Mouse (Mus musculus): ENCODE measurements around the gene Fgfr2. TPM values are rescaled to one million over a fixed set of nuclear protein-coding genes. Genes with fewer than 3 reads are reported as not detected.

The Fgfr2 gene
- polyA plus RNA-seq, 1 experiment from 2014 or later, result 92.5 TPM

DNA sequence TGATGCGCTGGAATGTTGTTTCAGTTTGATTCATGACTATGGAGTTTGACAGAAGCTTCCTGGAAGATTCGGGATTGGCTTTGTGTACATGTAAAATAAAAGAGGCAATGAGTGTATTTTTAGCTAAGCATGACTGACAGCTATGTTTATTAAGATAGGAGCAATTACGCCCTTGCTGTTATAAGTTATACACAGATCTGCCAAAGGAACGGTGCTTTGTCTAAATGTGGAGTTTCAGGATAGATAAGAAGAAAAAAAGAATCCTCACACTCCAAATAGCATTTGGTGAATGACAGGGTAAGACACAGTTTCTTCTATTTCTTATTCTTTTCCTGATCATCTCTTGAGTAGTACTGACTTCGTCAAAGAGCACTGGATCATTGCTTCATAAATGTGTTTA is 951.4 kb downstream of the Fgfr2 start:
- Histone ChIP-seq H3K27me3 (ENCODE audit: insufficient read depth, poor library complexity, severe bottlenecking) (no peaks in the 10 kb centered on the region), H3K4me3 (no peak overlapping the region), H3K4me1 (replicated peaks) (0 out of 2 replicates have a peak, but pooled peaks cover 4% of the 10 kb centered on the region), H3K9me3 (no peaks in the 10 kb centered on the region), H3K36me3 (no peaks in the 10 kb centered on the region), H3K27ac (no peak overlapping the region)
- 91% methylated on average over 5 of the region's 5 CpGs for WGBS
- DNase-seq (ENCODE audit: low spot score), result no peak

DNA sequence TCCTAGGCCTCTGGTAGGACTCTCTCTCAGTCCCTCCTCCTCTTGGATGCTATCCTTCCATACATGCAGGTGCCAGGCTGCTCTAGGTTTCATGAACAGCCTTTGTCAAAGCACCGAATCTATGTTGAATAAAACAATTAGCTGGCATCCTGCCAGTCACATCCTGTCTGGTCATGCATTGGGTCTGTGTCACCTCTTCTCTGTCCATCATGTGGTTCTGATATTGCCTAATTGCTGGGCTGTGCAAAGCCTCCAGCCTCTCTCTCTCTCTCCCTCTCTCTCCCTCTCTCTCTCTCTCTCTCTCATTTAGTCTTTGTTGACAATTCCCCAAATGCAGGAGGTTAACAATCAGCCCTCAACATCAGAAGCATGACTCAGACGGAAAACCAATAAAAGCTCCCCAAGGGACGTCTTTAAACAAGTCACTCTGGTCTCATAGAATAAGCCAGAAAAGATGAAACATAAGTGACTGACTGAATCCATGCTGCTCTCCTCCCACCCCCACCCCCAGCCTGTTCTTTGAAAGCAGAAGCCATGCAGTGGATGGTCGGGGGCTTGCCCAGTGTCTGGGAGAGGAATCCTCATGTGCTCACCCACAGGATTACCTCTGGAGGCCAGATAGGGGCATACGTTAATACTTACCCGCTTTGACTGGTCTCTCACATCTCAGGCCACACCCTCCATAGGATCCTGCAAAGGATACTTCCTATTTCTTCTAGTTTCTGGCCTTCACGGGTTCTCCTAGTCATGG is 953.6 kb downstream of the Fgfr2 start:
- H3K9me3 ChIP-seq, result no peaks in the 10 kb centered on the region
- H3K27ac ChIP-seq, result 0 out of 2 replicates have a peak overlapping the region, but pooled peaks have one; percentile 35
- 0 out of 2 replicates have a peak, but pooled peaks cover 4% of the 10 kb centered on the region for H3K4me1 ChIP-seq (replicated peaks)
- WGBS, result 71% methylated on average over 7 of the region's 7 CpGs
- no peak for DNase-seq (ENCODE audit: low spot score)
- no peaks in the 10 kb centered on the region for H3K36me3 ChIP-seq
- no peak overlapping the region for H3K4me3 ChIP-seq
- no peaks in the 10 kb centered on the region for H3K27me3 ChIP-seq (ENCODE audit: insufficient read depth, poor library complexity, severe bottlenecking)

DNA sequence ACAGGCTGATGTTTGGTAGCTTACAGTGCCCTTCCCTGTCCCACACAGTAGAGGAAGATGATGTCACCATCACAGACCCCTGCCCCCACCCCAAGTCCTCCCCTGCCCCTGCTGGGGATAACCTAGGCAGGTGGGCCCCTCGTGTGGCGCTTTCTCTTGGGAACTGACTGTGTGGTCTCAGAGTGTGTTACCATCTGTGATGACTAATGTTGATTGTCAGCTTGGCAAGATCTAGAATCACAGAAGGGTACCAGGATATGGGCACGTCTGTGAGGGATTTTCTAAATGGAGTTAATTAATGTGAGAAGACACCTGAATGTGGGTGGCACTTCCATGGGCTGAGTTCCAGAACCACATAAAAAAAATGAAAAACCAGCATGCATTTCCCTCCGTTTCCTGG is 955.9 kb downstream of the Fgfr2 start:
- Histone ChIP-seq H3K36me3 (no peaks in the 10 kb centered on the region), H3K9me3 (no peaks in the 10 kb centered on the region), H3K4me1 (replicated peaks) (0 out of 2 replicates have a peak, but pooled peaks cover 2% of the 10 kb centered on the region), H3K4me3 (no peak overlapping the region), H3K27me3 (ENCODE audit: insufficient read depth, poor library complexity, severe bottlenecking) (no peaks in the 10 kb centered on the region), H3K27ac (no peak overlapping the region)
- DNase-seq (ENCODE audit: low spot score), result no peak
- 78% methylated on average over 4 of the region's 4 CpGs for WGBS

DNA sequence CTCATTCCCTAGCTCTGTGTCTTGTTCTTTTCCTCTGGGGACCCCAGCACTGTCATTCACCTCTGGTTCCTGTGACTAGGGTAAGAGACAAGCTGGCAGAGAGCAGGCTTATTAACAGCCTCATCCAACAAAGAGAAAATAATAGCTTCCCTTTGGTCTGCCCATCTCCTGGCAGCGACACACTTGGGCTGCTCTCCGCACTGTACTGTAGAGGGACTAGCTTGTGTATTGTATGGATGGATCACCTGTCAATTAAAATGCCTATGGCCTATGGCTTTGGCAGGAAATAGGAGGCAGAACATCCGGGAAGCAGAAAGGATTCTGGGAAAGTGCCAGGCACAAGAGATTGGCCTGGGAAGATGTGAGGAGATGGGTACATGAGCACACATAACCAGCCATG is 960.9 kb downstream of the Fgfr2 start:
- 87% methylated on average over 3 of the region's 3 CpGs for WGBS
- Histone ChIP-seq H3K4me1 (replicated peaks) (no peaks in the 10 kb centered on the region), H3K27ac (no peak overlapping the region; the same call in 1 of the 2 replicates), H3K4me3 (no peak overlapping the region), H3K9me3 (no peaks in the 10 kb centered on the region), H3K36me3 (no peaks in the 10 kb centered on the region), H3K27me3 (ENCODE audit: insufficient read depth, poor library complexity, severe bottlenecking) (no peaks in the 10 kb centered on the region)
- DNase-seq (ENCODE audit: low spot score), result no peak

DNA sequence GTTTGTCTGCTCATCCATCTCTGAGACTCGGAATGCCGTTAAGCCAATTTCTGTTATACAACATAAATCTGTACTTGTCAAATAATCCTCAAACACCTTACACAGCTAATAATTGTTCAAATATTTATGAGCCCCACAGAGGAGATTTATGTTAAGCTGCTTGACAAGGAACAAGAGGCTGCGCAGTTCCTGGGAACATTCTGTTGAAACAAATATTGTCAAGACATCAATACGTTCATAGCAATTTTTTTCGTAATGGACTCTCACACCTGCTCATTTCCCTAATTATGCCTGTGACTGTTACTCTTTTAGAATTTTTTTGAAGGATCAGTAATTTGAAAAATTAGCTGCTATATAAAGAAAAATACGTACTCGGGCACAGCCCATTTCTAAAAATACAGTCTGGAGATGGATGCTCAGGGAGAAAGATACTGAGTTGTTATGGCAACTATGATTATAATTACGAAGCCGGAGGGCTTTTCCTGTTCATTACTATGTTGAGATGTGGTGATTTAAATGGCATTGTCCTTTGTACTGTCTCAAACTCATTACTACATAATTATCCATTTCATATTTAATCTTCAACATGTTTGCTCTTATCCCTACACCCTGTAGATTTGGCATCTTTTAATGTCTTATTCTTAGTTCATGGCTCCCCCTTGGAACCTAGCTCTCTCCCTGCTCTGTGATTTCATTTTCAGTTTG is 964.7 kb downstream of the Fgfr2 start:
- no peak overlapping the region for H3K27ac ChIP-seq
- peaks cover 35% of the 10 kb centered on the region for H3K27me3 ChIP-seq (ENCODE audit: insufficient read depth, poor library complexity, severe bottlenecking)
- no peak overlapping the region for H3K4me3 ChIP-seq
- H3K9me3 ChIP-seq, result no peaks in the 10 kb centered on the region
- H3K36me3 ChIP-seq, result no peaks in the 10 kb centered on the region
- DNase-seq (ENCODE audit: low spot score), result no peak
- H3K4me1 ChIP-seq (replicated peaks), result peaks cover 16% of the 10 kb centered on the region
- WGBS, result 93% methylated on average over 9 of the region's 9 CpGs

DNA sequence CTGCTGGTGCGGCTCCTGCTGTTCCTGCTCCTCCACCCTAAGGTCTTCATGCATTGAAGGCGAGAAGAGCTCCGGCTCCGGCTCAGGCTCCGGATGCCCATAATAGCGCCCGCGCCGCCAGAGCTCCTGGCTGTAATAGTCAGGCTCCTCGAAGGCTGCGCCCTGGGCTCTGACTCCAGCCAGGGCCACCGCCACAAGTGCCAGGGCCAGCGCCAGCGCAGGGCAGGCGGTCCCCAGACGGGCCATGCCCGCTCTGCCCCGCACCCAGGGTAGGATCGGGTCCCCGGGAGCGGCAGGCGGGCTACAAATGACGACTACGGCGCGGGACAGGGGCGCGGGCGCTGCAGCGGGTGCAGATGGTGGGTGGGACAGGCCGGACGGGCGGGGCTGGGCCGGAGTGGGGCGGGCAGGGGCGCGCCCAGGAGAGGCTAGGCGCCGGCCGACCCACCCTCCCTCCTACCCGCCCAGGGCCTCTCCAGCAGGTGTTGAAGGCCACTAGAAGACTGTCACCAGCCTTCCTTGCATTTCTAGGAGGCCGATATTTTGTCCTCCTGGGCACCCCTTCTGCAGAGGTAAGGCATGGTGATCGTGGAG is 968.7 kb downstream of the Fgfr2 start, which contains the start of gene Cpxm2:
TSS of gene Cpxm2 (minus strand) at position 372 of the 594 bp plus-strand sequence.
- WGBS, result 4% methylated on average over 43 of the region's 43 CpGs
- H3K36me3 ChIP-seq, result no peaks in the 10 kb centered on the region

DNA sequence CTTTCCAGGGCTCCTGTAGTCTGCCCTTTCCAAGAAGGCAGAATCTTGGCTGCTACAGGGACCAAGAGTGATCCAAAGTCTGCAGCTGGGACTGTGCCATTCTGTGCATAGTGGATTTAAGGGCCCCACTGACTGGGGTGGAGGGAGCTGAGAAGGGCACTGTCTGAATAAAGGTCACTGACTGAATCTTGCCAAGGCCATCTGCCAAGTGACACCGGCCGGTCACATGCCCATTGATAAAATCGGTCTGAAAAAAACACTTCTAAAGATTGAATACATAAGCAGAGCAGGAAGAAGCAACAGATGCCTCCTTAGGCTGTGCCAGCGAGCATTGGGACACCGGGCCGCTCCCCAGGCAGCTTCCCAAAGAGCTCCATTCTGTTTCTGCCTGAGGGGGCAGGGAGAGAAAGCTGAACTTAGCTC is 969.4 kb downstream of the Fgfr2 start:
- peaks cover 16% of the 10 kb centered on the region for H3K4me1 ChIP-seq (replicated peaks)
- no peaks in the 10 kb centered on the region for H3K9me3 ChIP-seq
- peak overlapping the region; percentile 67; the same call in 1 of the 2 replicates for H3K27ac ChIP-seq
- no peaks in the 10 kb centered on the region for H3K36me3 ChIP-seq
- peaks cover 44% of the 10 kb centered on the region for H3K27me3 ChIP-seq (ENCODE audit: insufficient read depth, poor library complexity, severe bottlenecking)
- no peak for DNase-seq (ENCODE audit: low spot score)
- WGBS, result 28% methylated on average over 6 of the region's 6 CpGs
- H3K4me3 ChIP-seq, result peak overlapping the region; percentile 52

More for the DNA sequence above, 968.7 kb downstream of the Fgfr2 start, which contains the start of gene Cpxm2:
- peak; percentile 39 for DNase-seq (ENCODE audit: low spot score)
- H3K27me3 ChIP-seq (ENCODE audit: insufficient read depth, poor library complexity, severe bottlenecking), result peaks cover 44% of the 10 kb centered on the region
- peaks cover 16% of the 10 kb centered on the region for H3K4me1 ChIP-seq (replicated peaks)
- peak within 1 kb of the TSS; percentile 67; the same call in 1 of the 2 replicates for H3K27ac ChIP-seq
- no peaks in the 10 kb centered on the region for H3K9me3 ChIP-seq
- peak within 1 kb of the TSS; percentile 52 for H3K4me3 ChIP-seq

DNA sequence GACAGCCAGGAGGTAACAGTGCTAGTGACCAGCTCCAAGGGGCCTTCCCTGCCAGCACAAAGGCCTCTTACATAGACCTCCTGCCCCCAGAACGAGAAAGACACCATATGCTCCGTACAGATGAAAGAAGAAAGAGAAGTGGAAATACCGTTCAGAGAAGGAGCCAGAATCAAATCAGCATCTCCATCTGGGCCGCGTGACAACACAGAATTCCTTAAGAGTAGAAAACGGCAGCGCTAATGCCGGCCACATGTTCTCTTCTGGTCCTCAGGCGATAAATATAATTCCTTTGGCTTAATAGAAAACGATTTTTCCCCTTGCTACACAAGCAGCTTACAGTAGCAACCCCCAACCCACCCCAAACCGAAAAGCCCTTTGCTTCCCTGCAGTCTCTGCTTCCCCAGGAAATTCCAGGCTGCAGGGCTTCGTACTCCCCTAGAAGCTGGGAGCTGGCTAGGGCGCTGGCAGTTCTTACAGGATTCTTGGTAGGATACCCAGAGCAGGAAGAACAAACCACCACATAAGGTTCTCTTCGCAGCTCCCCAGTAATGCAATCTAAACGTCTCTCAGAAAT is 977.8 kb downstream of the Fgfr2 start:
- Histone ChIP-seq H3K27ac (no peak overlapping the region), H3K4me1 (replicated peaks) (no peaks in the 10 kb centered on the region), H3K27me3 (ENCODE audit: insufficient read depth, poor library complexity, severe bottlenecking) (no peaks in the 10 kb centered on the region), H3K4me3 (no peak overlapping the region), H3K9me3 (no peaks in the 10 kb centered on the region), H3K36me3 (no peaks in the 10 kb centered on the region)
- no peak for DNase-seq (ENCODE audit: low spot score)
- 74% methylated on average over 15 of the region's 15 CpGs for WGBS

DNA sequence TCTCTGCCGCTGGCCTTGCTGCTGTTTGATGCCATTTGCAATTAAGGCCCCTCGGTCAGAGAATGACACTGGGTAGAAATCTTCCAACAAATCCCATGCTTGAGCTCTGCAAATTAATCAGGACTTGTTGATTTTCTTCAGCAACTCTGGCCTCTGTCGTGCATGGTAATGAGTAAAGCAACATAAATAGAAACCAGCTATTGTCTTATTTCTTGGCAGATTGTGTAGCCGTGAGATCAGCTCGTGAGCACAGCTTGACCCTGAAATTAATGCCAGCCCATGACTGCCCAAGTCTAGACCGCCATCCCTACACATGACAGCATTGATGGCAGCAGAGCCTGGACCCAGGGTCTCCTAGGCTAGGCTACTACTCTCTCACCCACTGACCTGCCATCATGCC is 994.5 kb downstream of the Fgfr2 start:
- Histone ChIP-seq H3K27me3 (ENCODE audit: insufficient read depth, poor library complexity, severe bottlenecking) (no peaks in the 10 kb centered on the region), H3K27ac (no peak overlapping the region), H3K36me3 (no peaks in the 10 kb centered on the region), H3K4me3 (no peak overlapping the region), H3K9me3 (0 out of 2 replicates have a peak, but pooled peaks cover 1% of the 10 kb centered on the region), H3K4me1 (replicated peaks) (no peaks in the 10 kb centered on the region)
- 83% methylated on average over 6 of the region's 6 CpGs for WGBS
- no peak for DNase-seq (ENCODE audit: low spot score)

DNA sequence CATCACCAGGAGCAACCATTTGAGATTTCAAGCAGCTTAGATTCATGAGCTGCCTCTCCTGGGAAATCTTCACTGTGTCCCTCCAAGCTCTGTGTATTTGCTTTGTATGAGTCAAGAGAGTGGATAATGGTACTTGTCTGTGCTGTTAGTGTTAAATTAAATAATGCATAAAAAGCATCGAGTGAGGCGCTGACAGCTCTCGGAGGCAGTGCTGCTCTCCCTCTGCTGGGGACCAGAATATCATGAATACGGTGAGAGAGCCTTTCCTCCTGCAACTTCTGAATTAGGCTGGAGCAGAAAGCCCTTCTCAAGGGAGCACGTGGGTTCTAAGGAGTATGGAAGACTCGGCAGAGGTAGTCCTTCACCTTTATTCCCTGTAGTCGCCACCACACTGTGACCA is 998.2 kb downstream of the Fgfr2 start:
- Histone ChIP-seq H3K4me3 (no peak overlapping the region), H3K9me3 (no peaks in the 10 kb centered on the region), H3K4me1 (replicated peaks) (no peaks in the 10 kb centered on the region), H3K27me3 (ENCODE audit: insufficient read depth, poor library complexity, severe bottlenecking) (no peaks in the 10 kb centered on the region), H3K36me3 (no peaks in the 10 kb centered on the region), H3K27ac (no peak overlapping the region)
- DNase-seq (ENCODE audit: low spot score), result no peak
- WGBS, result 79% methylated on average over 7 of the region's 7 CpGs

DNA sequence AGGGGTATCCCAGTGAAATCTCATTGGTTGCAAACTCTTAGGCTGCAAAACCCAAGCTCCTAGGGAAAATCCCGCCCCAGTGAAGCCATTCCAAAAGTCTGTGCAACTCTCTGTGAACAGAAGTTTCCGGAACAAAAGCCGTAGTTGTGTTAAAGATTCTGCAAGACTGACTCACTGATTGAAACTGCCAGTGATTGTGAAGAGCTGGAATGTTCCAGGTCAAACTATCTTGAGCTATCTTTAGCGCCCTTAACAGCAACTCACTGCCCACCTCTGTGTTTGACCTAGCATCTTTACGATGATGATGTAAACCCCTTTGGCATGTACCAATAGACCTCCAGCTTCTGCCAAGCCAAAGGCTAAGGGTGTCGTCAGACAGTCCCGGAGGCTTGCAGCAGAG is 999.9 kb downstream of the Fgfr2 start:
- DNase-seq (ENCODE audit: low spot score), result no peak
- no peaks in the 10 kb centered on the region for H3K9me3 ChIP-seq

DNA sequence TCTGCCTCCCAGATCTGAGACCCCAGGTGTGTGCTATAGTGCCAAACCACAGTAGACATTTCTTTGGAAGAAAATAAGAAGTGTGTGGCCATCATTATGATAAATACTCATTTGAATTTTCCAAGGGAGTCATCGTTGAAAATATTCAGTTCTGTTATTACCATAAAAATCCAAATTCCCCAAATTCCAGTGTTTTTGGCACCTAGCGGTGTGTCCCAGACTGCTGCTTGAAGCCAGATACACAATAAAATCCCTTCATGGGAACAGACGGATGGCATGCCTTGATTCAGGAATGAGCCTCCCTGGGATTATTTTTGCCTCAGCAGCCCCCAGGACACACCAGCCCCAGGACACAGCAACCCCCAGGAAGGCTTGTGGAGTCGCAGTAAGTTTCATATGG is 1003.3 kb downstream of the Fgfr2 start:
- H3K9me3 ChIP-seq, result no peaks in the 10 kb centered on the region
- H3K4me1 ChIP-seq (replicated peaks), result no peaks in the 10 kb centered on the region
- 92% methylated on average over 4 of the region's 4 CpGs for WGBS
- H3K4me3 ChIP-seq, result no peak overlapping the region
- no peaks in the 10 kb centered on the region for H3K27me3 ChIP-seq (ENCODE audit: insufficient read depth, poor library complexity, severe bottlenecking)
- H3K27ac ChIP-seq, result no peak overlapping the region
- no peak for DNase-seq (ENCODE audit: low spot score)
- no peaks in the 10 kb centered on the region for H3K36me3 ChIP-seq

More for the DNA sequence above, 999.9 kb downstream of the Fgfr2 start:
- 89% methylated on average over 7 of the region's 7 CpGs for WGBS
- H3K27me3 ChIP-seq (ENCODE audit: insufficient read depth, poor library complexity, severe bottlenecking), result no peaks in the 10 kb centered on the region
- H3K36me3 ChIP-seq, result no peaks in the 10 kb centered on the region
- H3K4me3 ChIP-seq, result no peak overlapping the region
- no peak overlapping the region for H3K27ac ChIP-seq
- no peaks in the 10 kb centered on the region for H3K4me1 ChIP-seq (replicated peaks)

Data from hindbrain, embryonic 10.5 days (tissue).